Mouse (Mus musculus) gastrocnemius, postnatal 25 days (tissue): ENCODE measurements around the gene Rab40c. TPM values are rescaled to one million over a fixed set of nuclear protein-coding genes. Genes with fewer than 3 reads are reported as not detected.

Experiments used
- DNase-seq: peaks from one replicate; pipeline ENCODE4 v3.0.0; 2022
- total RNA-seq, 2 experiments: library from RNA; stranded (reverse); gene quantifications; 1 replicate in 1 of 2; 2 replicates in 1 of 2; pipeline ENCODE4 v1.2.3; 2021

Gene Rab40c
- total RNA-seq, 2 experiments from 2014 or later, result 8.7 to 11.0 TPM

GRCm38 (mm10) chr17:25843122-25843521 lies 76.4 kb downstream of the Rab40c start:
- no peak for DNase-seq

- DNase-seq, result no peak
Observed at GRCm38 (mm10) chr17:25842509-25842908, 77.0 kb downstream of the Rab40c start.

- DNase-seq, result no peak
Observed at GRCm38 (mm10) chr17:25841117-25841880, 78.2 kb downstream of the Rab40c start, which contains the start of gene Gm20683. TSS of gene Gm20683 (minus strand) at chr17:25841763.

GRCm38 (mm10) chr17:25840519-25840918 lies 79.0 kb downstream of the Rab40c start:
- DNase-seq, result no peak

- no peak for DNase-seq
Observed at GRCm38 (mm10) chr17:25839455-25840235, 79.9 kb downstream of the Rab40c start.

- DNase-seq, result peak; percentile 66
Observed at GRCm38 (mm10) chr17:25838904-25839303, 80.6 kb downstream of the Rab40c start.

- no peak for DNase-seq
Observed at GRCm38 (mm10) chr17:25837533-25837932, 82.0 kb downstream of the Rab40c start.

GRCm38 (mm10) chr17:25837076-25837410 lies 82.5 kb downstream of the Rab40c start, which contains the start of gene Rhbdl1:
TSS of gene Rhbdl1 (minus strand) at chr17:25837295.
- DNase-seq, result peak; percentile 86

- no peak for DNase-seq
Observed at GRCm38 (mm10) chr17:25836397-25837075, 83.0 kb downstream of the Rab40c start.

GRCm38 (mm10) chr17:25835816-25836215 lies 83.7 kb downstream of the Rab40c start:
- no peak for DNase-seq

GRCm38 (mm10) chr17:25835301-25835700 lies 84.2 kb downstream of the Rab40c start:
- no peak for DNase-seq

GRCm38 (mm10) chr17:25834595-25835222 lies 84.8 kb downstream of the Rab40c start:
- no peak for DNase-seq

- no peak for DNase-seq
Observed at GRCm38 (mm10) chr17:25833961-25834594, 85.4 kb downstream of the Rab40c start.

GRCm38 (mm10) chr17:25833291-25833663 lies 86.2 kb downstream of the Rab40c start, which contains the start of gene Stub1:
TSS of gene Stub1 (minus strand) at chr17:25833404.
- DNase-seq, result peak; percentile 91

GRCm38 (mm10) chr17:25832436-25833290 lies 86.9 kb downstream of the Rab40c start:
- DNase-seq, result peak; percentile 99

Other genes with a start within 250 kb of the Rab40c start
- not detected for gene Gng13, start 202.6 kb downstream of the Rab40c start, total RNA-seq
- gene Chtf18, start 192.3 kb downstream of the Rab40c start, total RNA-seq, result 1 to 10 TPM in 1 of 2 experiments, under 1 TPM in 1; 0.33 to 1.2 TPM
- 1 to 10 TPM; 2.9 to 3.9 TPM for gene Rpusd1, start 192.1 kb downstream of the Rab40c start, total RNA-seq
- gene Mslnl, start 183.7 kb downstream of the Rab40c start, total RNA-seq, result not detected
- gene Msln, start 165.3 kb downstream of the Rab40c start, total RNA-seq, result under 1 TPM; 0.43 to 0.62 TPM
- gene Narfl, start 146.0 kb downstream of the Rab40c start, total RNA-seq, result 10 to 100 TPM; 28.9 to 30.8 TPM
- gene Haghl, start 134.1 kb downstream of the Rab40c start, total RNA-seq, result 10 to 100 TPM in 1 of 2 experiments, 1 to 10 TPM in 1; 9.0 to 10.5 TPM
- gene Ccdc78, start 133.1 kb downstream of the Rab40c start, total RNA-seq, result not detected
- 10 to 100 TPM; 35.0 to 38.5 TPM for gene Fam173a, start 126.8 kb downstream of the Rab40c start, total RNA-seq
- not detected for gene AC134908.4, start 124.1 kb downstream of the Rab40c start, total RNA-seq
- 10 to 100 TPM; 48.4 to 72.2 TPM for gene Metrn, start 122.6 kb downstream of the Rab40c start, total RNA-seq
- 1 to 10 TPM; 1.5 to 1.7 TPM for gene Fbxl16, start 110.6 kb downstream of the Rab40c start, total RNA-seq
- gene Wdr24, start 96.1 kb downstream of the Rab40c start, total RNA-seq, result 10 to 100 TPM in 1 of 2 experiments, 1 to 10 TPM in 1; 9.3 to 10.5 TPM
- 10 to 100 TPM; 14.3 to 18.9 TPM for gene Jmjd8, start 90.9 kb downstream of the Rab40c start, total RNA-seq
- 10 to 100 TPM; 76.9 to 84.4 TPM for gene Stub1, start 86.3 kb downstream of the Rab40c start, total RNA-seq
- gene Rhbdl1, start 82.4 kb downstream of the Rab40c start, total RNA-seq, result 10 to 100 TPM; 18.3 to 20.8 TPM
- 10 to 100 TPM; 13.8 to 16.5 TPM for gene Gm20683, start 78.0 kb downstream of the Rab40c start, total RNA-seq
- gene Rhot2, start 74.9 kb downstream of the Rab40c start, total RNA-seq, result 10 to 100 TPM; 54.4 to 76.1 TPM
- gene Wdr90, start 58.2 kb downstream of the Rab40c start, total RNA-seq, result 1 to 10 TPM; 1.2 to 2.1 TPM
- 100 to 1,000 TPM; 102 to 114 TPM for gene Mcrip2, start 51.0 kb downstream of the Rab40c start, total RNA-seq
- gene Mettl26, start 44.7 kb downstream of the Rab40c start, total RNA-seq, result 10 to 100 TPM; 31.9 to 37.0 TPM
- under 1 TPM; 0.35 to 0.36 TPM for gene Wfikkn1, start 38.9 kb downstream of the Rab40c start, total RNA-seq
- 10 to 100 TPM; 30.0 to 31.9 TPM for gene Pigq, start 25.2 kb upstream of the Rab40c start, total RNA-seq
- gene Nhlrc4, start 25.2 kb upstream of the Rab40c start, total RNA-seq, result not detected
- gene A930017K11Rik, start 32.8 kb upstream of the Rab40c start, total RNA-seq, result not detected
- gene Capn15, start 66.1 kb upstream of the Rab40c start, total RNA-seq, result 1 to 10 TPM; 5.6 to 6.8 TPM
- gene Rab11fip3, start 149.8 kb upstream of the Rab40c start, total RNA-seq, result 10 to 100 TPM; 54.9 to 71.5 TPM
- 1 to 10 TPM; 2.8 to 3.2 TPM for gene Decr2, start 170.6 kb upstream of the Rab40c start, total RNA-seq
- gene Nme4, start 175.9 kb upstream of the Rab40c start, total RNA-seq, result 1 to 10 TPM; 1.2 to 1.7 TPM
- gene Tmem8, start 193.6 kb upstream of the Rab40c start, total RNA-seq, result 1 to 10 TPM in 1 of 2 experiments, under 1 TPM in 1; 0.87 to 1.2 TPM
- gene Mrpl28, start 203.8 kb upstream of the Rab40c start, total RNA-seq, result 10 to 100 TPM; 62.0 to 62.3 TPM
- gene Axin1, start 219.0 kb upstream of the Rab40c start, total RNA-seq, result 10 to 100 TPM; 10.8 to 17.2 TPM